Mouse (Mus musculus) lung, adult 2 months (tissue): ENCODE measurements at regions not wholly inside any gene's neighbourhood (a gene's known extent, or its start where the extent isn't known, plus 50 kb on each side); places are given as distances from the start of the nearest gene placed in this dataset.

Experiments
- DNase-seq: peaks from one replicate; pipeline ENCODE4 v3.0.0; 2022
- H3K4me1 ChIP-seq: fragments of 200-500 bp; 2 replicates; pipeline ENCODE4 v1.6.1; 2011; ENCODE audit warnings: low read length; ENCODE audit not compliant: control insufficient read depth, insufficient read depth
- H3K4me3 ChIP-seq: fragments of 200-500 bp; replicated peaks from 2 replicates; pipeline ENCODE3; 2011; ENCODE audit warnings: low read depth, mild to moderate bottlenecking, control low read depth, low read length; ENCODE audit errors: extremely low read depth
- CTCF ChIP-seq: fragments of 200-500 bp; IDR thresholded peaks from 2 replicates; pipeline ENCODE4 v1.5.1; 2011; ENCODE audit warnings: mild to moderate bottlenecking, low read length, control low read depth; ENCODE audit not compliant: insufficient read depth
- POLR2A ChIP-seq: fragments of 200-500 bp; IDR thresholded peaks from 2 replicates; pipeline ENCODE4 v1.6.1; 2011; ENCODE audit warnings: low read depth, mild to moderate bottlenecking, control low read depth, low read length, borderline replicate concordance; ENCODE audit errors: extremely low read depth
- WGBS: fragments of 180-500 bp; shearing (Covaris S2); methylation state at CpG from one replicate; pipeline ENCODE4 v1.1.7; 2018; 5-methylcytosine and 5-hydroxymethylcytosine counted together

- H3K4me3 ChIP-seq: no peak overlapping the region
- WGBS: 72% methylated on average over 10 of the region's 10 CpGs
- no peak for TF ChIP-seq POLR2A
- TF ChIP-seq CTCF: no peak
- no peaks in the 10 kb centered on the region for H3K4me1 ChIP-seq
- DNase-seq: no peak
Measured at GRCm38 (mm10) chr6:99792353-99792752, 66.2 kb upstream of the Prok2 start.

- Histone ChIP-seq H3K4me3 (no peak overlapping the region), H3K4me1 (no peaks in the 10 kb centered on the region)
- TF ChIP-seq POLR2A (no peak), CTCF (no peak)
- DNase-seq: no peak
- WGBS: 76% methylated on average over 7 of the region's 7 CpGs
Measured at GRCm38 (mm10) chr6:99786977-99787376, 60.8 kb upstream of the Prok2 start.

DNA sequence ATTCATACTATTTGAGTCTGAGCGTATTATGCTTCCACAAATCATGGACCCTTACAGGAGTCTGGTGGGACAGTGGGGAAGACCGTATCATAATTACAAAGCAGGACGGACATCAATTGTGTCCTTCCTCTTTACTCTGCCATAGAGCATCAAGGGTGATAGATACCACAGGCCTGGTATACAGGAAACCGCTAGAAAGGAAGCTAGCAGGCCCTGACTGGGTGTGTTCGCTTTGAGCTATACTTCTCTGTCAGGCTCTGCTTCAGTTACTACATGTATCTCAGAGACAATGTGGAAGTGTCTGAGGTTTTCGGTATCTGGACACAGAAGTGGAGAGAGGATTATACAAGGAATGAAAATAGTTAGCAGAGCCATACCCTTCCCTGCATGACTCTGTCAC, 59.0 kb upstream of the Prok2 start:
- TF ChIP-seq CTCF (no peak), POLR2A (no peak)
- Histone ChIP-seq H3K4me1 (no peaks in the 10 kb centered on the region), H3K4me3 (no peak overlapping the region)
- no peak for DNase-seq
- 48% methylated on average over 6 of the region's 6 CpGs for WGBS

GRCm38 (mm10) chr6:99784804-99785203, 58.6 kb upstream of the Prok2 start:
- Histone ChIP-seq H3K4me1 (no peaks in the 10 kb centered on the region), H3K4me3 (no peak overlapping the region)
- 87% methylated on average over 3 of the region's 3 CpGs for WGBS
- no peak for DNase-seq
- no peak for TF ChIP-seq CTCF
- no peak for TF ChIP-seq POLR2A

GRCm38 (mm10) chr6:99784285-99784684, 58.1 kb upstream of the Prok2 start:
- no peak overlapping the region for H3K4me3 ChIP-seq
- 66% methylated on average over 8 of the region's 8 CpGs for WGBS
- no peak for DNase-seq
- TF ChIP-seq CTCF: no peak
- TF ChIP-seq POLR2A: no peak
- no peaks in the 10 kb centered on the region for H3K4me1 ChIP-seq

DNA sequence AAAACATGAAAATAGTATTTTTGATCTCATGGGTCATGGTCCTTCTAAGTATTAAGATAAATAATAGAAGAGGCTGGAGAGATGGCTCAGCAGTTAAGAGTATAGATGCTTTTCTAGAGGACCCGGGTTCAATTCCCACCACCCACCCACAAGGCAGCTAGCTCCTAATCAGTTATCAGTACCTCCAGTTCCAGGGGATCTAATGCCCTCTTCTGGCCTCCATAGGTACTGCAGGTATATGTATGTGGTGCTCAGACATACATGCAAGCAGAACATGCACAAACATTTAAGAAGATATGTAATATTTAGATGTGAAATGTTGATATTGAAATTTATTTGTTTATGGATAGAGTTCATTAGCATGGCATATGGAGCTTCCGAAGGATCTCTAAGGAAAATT, 56.8 kb upstream of the Prok2 start:
- Histone ChIP-seq H3K4me3 (no peak overlapping the region), H3K4me1 (no peaks in the 10 kb centered on the region)
- 76% methylated on average over 2 of the region's 2 CpGs for WGBS
- no peak for DNase-seq
- TF ChIP-seq CTCF (0 out of 2 replicates have a peak, but pooled peaks have one; percentile 7), POLR2A (no peak)
